Mouse (Mus musculus) embryonic facial prominence, embryonic 13.5 days (tissue): Measurements from ENCODE around the gene Marc2. TPM values are rescaled to one million over a fixed set of nuclear protein-coding genes. Genes with fewer than 3 reads are reported as not detected.

Source experiments
- ATAC-seq: fragments of 200-750 bp; cut with Nextera tagmentation; 2 replicates; pipeline ENCODE4 v1.8.0; 2017; ENCODE audit warnings: low read depth; ENCODE audit not compliant: insufficient number of reproducible peaks, insufficient read depth, low FRiP score, low TSS enrichment
- H3K27ac ChIP-seq: fragments of 300-500 bp; sonication (generic); 2 replicates; pipeline ENCODE4 v1.5.1; 2015; ENCODE audit warnings: moderate library complexity, mild to moderate bottlenecking, inconsistent platforms
- H3K27me3 ChIP-seq: fragments of 300-500 bp; sonication (generic); 2 replicates; pipeline ENCODE4 v1.6.1; 2015; ENCODE audit warnings: mild to moderate bottlenecking, inconsistent platforms
- H3K36me3 ChIP-seq: fragments of 300-500 bp; sonication (generic); 2 replicates; pipeline ENCODE4 v1.6.1; 2015; ENCODE audit warnings: mild to moderate bottlenecking, inconsistent platforms
- H3K4me1 ChIP-seq: fragments of 300-500 bp; sonication (generic); 2 replicates; pipeline ENCODE4 v1.6.1; 2015; ENCODE audit warnings: inconsistent platforms
- H3K4me2 ChIP-seq: fragments of 300-500 bp; sonication (generic); 2 replicates; pipeline ENCODE4 v1.6.1; 2015; ENCODE audit warnings: moderate library complexity, mild to moderate bottlenecking, inconsistent platforms
- H3K4me3 ChIP-seq: fragments of 300-500 bp; sonication (generic); 2 replicates; pipeline ENCODE4 v1.5.1; 2015; ENCODE audit warnings: mild to moderate bottlenecking, inconsistent platforms
- H3K9ac ChIP-seq: fragments of 300-500 bp; sonication (generic); 2 replicates; pipeline ENCODE4 v1.6.1; 2015; ENCODE audit warnings: mild to moderate bottlenecking, inconsistent platforms
- H3K9me3 ChIP-seq: fragments of 300-500 bp; sonication (generic); 2 replicates; pipeline ENCODE4 v1.6.1; 2016; ENCODE audit warnings: inconsistent platforms
- WGBS: fragments of 180-500 bp; shearing (Covaris S2); methylation state at CpG from one replicate; pipeline ENCODE4 v1.1.7; 2015; ENCODE audit warnings: mixed read lengths; 5-methylcytosine and 5-hydroxymethylcytosine counted together
- polyA plus RNA-seq: library from polyadenylated mRNA; unstranded; fragments of >200 nt; fragmentation: Nextera tagmentation; extraction: Ambion mirVana; gene quantifications from 2 replicates; pipeline ENCODE4 v1.2.1, GENCODE M21; 2015

The Marc2 gene
- polyA plus RNA-seq, 1 experiment from 2014 or later: 164 TPM

DNA sequence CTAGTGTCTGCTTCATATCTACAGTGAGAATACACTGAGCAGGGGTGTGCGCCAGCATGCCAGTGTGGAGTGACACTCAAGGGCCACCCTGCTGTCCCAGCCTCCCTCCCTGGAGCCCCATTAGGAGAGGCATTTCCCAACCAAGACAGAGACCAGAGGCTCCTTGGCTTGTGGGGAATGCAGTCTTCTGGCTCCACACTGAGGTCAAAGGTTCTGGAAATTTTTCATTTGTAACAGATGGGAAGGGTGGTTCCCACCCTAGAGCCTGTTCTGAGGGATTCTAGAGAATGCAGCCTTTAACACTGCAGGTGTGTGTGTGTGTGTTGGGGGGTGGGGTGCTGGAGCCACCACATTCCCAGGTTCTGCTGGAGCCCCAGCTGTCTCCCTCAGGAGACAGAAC, 25.3 kb upstream of the Marc2 start:
- H3K9ac ChIP-seq: no peak overlapping the region
- 67% methylated on average over 1 of the region's 1 CpGs for WGBS
- ATAC-seq: no peak
- H3K4me2 ChIP-seq: no peak overlapping the region
- H3K4me1 ChIP-seq: peaks cover 28% of the 10 kb centered on the region
- H3K36me3 ChIP-seq: no peaks in the 10 kb centered on the region
- H3K4me3 ChIP-seq: no peak overlapping the region
- no peaks in the 10 kb centered on the region for H3K9me3 ChIP-seq
- no peak overlapping the region for H3K27ac ChIP-seq
- peaks cover 3% of the 10 kb centered on the region; the same call in 1 of the 2 replicates for H3K27me3 ChIP-seq

DNA sequence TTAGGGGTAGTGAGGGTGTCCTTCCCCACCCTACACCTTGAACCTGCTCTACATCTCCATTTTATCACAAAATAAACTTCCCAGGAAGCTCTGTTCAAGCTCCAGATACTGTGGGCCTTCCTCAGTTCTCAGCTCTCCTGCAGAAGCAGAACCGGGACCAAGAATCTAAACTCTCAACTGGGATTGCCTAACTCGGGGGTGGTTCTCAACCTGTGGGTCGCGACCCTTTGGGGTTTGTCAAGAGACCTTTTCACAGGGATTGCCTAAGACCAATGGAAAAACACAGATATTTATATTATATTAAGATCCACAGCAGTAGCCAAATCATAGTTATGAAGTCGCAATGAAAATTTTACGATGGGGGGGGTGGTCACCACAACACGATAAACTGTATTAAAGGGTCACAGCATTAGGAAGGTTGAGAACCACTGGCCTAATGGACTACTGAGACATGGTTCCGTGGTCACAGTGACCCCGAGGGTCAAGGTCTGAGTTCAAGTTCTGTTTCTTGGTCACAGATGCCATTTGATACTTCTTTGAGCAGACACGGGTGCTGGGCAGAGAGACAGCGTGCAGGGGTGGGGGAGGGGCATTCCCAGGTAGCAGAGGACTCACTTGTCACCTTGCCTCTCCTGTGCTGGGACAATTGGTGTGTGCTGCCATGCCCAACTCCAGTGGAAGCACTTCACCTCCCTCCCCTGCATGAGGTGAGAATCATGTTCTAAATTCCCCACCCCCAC, 24.6 kb upstream of the Marc2 start:
- Histone ChIP-seq H3K27me3 (peaks cover 3% of the 10 kb centered on the region; the same call in 1 of the 2 replicates), H3K36me3 (no peaks in the 10 kb centered on the region), H3K4me2 (no peak overlapping the region), H3K4me3 (no peak overlapping the region), H3K4me1 (peaks cover 28% of the 10 kb centered on the region), H3K9me3 (no peaks in the 10 kb centered on the region), H3K9ac (no peak overlapping the region), H3K27ac (no peak overlapping the region)
- 73% methylated on average over 11 of the region's 11 CpGs for WGBS
- no peak for ATAC-seq

GRCm38 (mm10) chr1:184869939-184870565, 23.8 kb upstream of the Marc2 start:
- Histone ChIP-seq H3K4me1 (peaks cover 28% of the 10 kb centered on the region), H3K27ac (peak overlapping the region; percentile 55; the same call in 1 of the 2 replicates), H3K9ac (no peak overlapping the region), H3K36me3 (no peaks in the 10 kb centered on the region), H3K4me2 (no peak overlapping the region), H3K27me3 (no peaks in the 10 kb centered on the region), H3K9me3 (no peaks in the 10 kb centered on the region), H3K4me3 (no peak overlapping the region)
- ATAC-seq: no peak
- 63% methylated on average over 4 of the region's 4 CpGs for WGBS

DNA sequence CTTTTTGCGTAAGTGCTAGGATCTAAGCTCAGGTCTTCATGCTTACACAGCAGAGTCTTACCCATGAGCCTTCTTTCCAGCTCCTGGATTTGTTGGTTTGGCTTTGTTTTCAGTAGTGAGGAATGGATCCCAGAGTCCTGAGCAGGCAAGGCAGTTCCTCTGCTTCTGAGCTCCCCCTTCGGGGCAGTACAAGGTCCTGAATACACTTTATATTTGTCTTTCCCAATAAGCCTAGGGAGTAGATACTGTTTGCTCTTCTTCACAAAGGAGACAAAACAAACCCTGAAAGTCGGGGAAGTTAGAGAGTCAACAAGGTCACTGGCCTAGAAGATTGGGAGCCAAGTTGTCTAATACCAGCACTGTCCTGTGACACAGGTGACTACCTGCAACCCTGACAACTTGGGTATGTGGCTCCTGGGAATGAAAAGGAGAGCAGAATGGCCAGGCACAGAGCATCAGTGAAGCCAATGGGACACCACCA, 21.4 kb upstream of the Marc2 start:
- Histone ChIP-seq H3K4me1 (peaks cover 28% of the 10 kb centered on the region), H3K27ac (peak overlapping the region; percentile 28; the same call in 1 of the 2 replicates), H3K9ac (no peak overlapping the region), H3K36me3 (no peaks in the 10 kb centered on the region), H3K27me3 (no peaks in the 10 kb centered on the region), H3K9me3 (no peaks in the 10 kb centered on the region), H3K4me3 (no peak overlapping the region), H3K4me2 (no peak overlapping the region)
- 73% methylated on average over 3 of the region's 3 CpGs for WGBS
- no peak for ATAC-seq

- no peak for ATAC-seq
- peaks cover 12% of the 10 kb centered on the region for H3K4me1 ChIP-seq
- H3K4me3 ChIP-seq: no peak overlapping the region
- H3K36me3 ChIP-seq: no peaks in the 10 kb centered on the region
- WGBS: 33% methylated on average over 7 of the region's 7 CpGs
- no peaks in the 10 kb centered on the region for H3K9me3 ChIP-seq
- no peak overlapping the region for H3K9ac ChIP-seq
- H3K27ac ChIP-seq: no peak overlapping the region
- H3K4me2 ChIP-seq: no peak overlapping the region
- no peaks in the 10 kb centered on the region for H3K27me3 ChIP-seq
Measured at GRCm38 (mm10) chr1:184864381-184864801, 18.1 kb upstream of the Marc2 start.

GRCm38 (mm10) chr1:184862636-184863035, 16.4 kb upstream of the Marc2 start:
- no peaks in the 10 kb centered on the region for H3K27me3 ChIP-seq
- no peak overlapping the region for H3K4me2 ChIP-seq
- H3K4me1 ChIP-seq: peaks cover 6% of the 10 kb centered on the region
- WGBS: 78% methylated on average over 6 of the region's 6 CpGs
- no peak for ATAC-seq
- H3K9ac ChIP-seq: no peak overlapping the region
- H3K36me3 ChIP-seq: no peaks in the 10 kb centered on the region
- H3K27ac ChIP-seq: no peak overlapping the region
- no peak overlapping the region for H3K4me3 ChIP-seq
- H3K9me3 ChIP-seq: no peaks in the 10 kb centered on the region

DNA sequence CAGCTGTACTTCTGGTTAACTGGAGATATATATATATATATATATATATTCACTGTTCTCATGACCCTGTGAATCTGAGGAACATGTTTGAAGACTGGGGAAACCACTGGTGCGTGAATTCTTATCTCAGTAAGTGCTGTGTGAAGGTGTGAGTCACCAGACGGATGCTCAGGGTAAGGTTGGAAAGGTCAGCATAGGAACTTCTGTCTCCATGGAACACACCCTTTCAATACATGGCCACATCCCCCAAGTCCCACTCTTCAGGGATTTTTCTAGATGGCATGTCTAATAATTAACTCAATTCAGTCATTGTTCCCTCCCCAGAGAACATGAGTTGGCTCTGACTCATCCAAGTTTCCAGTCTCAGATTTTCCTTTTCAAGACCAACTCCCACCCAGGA, 15.3 kb upstream of the Marc2 start:
- no peaks in the 10 kb centered on the region for H3K9me3 ChIP-seq
- H3K27me3 ChIP-seq: no peaks in the 10 kb centered on the region
- WGBS: 81% methylated on average over 2 of the region's 2 CpGs
- ATAC-seq: no peak
- H3K36me3 ChIP-seq: no peaks in the 10 kb centered on the region
- H3K9ac ChIP-seq: no peak overlapping the region
- no peaks in the 10 kb centered on the region for H3K4me1 ChIP-seq
- no peak overlapping the region for H3K27ac ChIP-seq
- no peak overlapping the region for H3K4me2 ChIP-seq
- H3K4me3 ChIP-seq: no peak overlapping the region

- H3K9me3 ChIP-seq: no peaks in the 10 kb centered on the region
- H3K36me3 ChIP-seq: no peaks in the 10 kb centered on the region
- no peaks in the 10 kb centered on the region for H3K27me3 ChIP-seq
- H3K4me1 ChIP-seq: no peaks in the 10 kb centered on the region
- ATAC-seq: no peak
- no peak overlapping the region for H3K4me2 ChIP-seq
- H3K4me3 ChIP-seq: no peak overlapping the region
- no peak overlapping the region for H3K9ac ChIP-seq
- 54% methylated on average over 3 of the region's 3 CpGs for WGBS
- no peak overlapping the region for H3K27ac ChIP-seq
Measured at GRCm38 (mm10) chr1:184860276-184860675, 14.0 kb upstream of the Marc2 start.

GRCm38 (mm10) chr1:184858253-184858652, 12.0 kb upstream of the Marc2 start:
- Histone ChIP-seq H3K4me1 (0 out of 2 replicates have a peak, but pooled peaks cover 5% of the 10 kb centered on the region), H3K4me2 (no peak overlapping the region), H3K36me3 (no peaks in the 10 kb centered on the region), H3K27ac (no peak overlapping the region), H3K27me3 (no peaks in the 10 kb centered on the region), H3K4me3 (no peak overlapping the region), H3K9ac (no peak overlapping the region), H3K9me3 (no peaks in the 10 kb centered on the region)
- 81% methylated on average over 1 of the region's 1 CpGs for WGBS
- ATAC-seq: no peak

DNA sequence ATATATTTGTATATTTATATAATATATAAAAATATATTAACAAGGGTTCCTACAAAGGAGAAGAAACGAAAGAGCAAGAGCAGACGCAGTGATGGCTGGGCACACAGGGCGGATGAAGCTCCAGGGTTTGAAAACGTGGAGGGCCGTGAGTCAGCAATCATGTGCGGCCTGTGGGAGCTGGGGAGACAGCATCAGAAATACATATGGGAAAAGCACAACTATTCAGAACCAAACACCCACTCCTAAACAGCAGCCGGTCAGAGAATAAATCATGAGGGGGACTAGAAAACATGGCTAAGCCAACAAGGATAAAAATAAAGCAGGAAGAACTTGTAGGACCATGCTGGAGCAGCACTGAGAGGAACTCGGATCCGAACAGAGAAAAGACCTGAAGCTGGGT, 11.0 kb upstream of the Marc2 start:
- Histone ChIP-seq H3K27me3 (no peaks in the 10 kb centered on the region), H3K9ac (no peak overlapping the region), H3K4me2 (no peak overlapping the region), H3K9me3 (no peaks in the 10 kb centered on the region), H3K4me1 (peaks cover 9% of the 10 kb centered on the region), H3K4me3 (no peak overlapping the region), H3K27ac (no peak overlapping the region), H3K36me3 (no peaks in the 10 kb centered on the region)
- ATAC-seq: no peak
- 86% methylated on average over 9 of the region's 9 CpGs for WGBS

DNA sequence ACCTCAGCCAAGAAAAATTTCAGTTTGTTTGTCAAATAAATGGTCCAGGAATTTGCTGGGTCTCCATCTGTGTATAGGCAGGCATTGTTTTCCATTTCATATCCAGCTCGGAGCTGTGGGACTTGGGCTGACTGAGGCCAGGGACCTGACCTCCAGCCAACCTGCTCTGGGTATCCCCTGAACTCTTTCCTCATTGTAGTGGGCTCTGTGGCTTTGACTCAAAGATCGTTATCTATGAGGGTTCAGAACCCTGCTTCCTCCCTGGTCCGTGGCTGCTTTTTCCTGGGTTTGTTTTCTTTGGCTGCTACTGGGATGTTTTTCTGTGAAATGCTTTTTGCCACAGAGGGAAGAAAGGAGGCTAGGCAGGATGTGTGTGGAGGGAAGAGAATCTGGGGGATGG, 7.7 kb upstream of the Marc2 start:
- 53% methylated on average over 3 of the region's 3 CpGs for WGBS
- no peak overlapping the region for H3K27ac ChIP-seq
- no peak overlapping the region for H3K4me3 ChIP-seq
- peaks cover 24% of the 10 kb centered on the region for H3K27me3 ChIP-seq
- H3K9me3 ChIP-seq: no peaks in the 10 kb centered on the region
- H3K36me3 ChIP-seq: no peaks in the 10 kb centered on the region
- ATAC-seq: no peak
- H3K9ac ChIP-seq: no peak overlapping the region
- H3K4me1 ChIP-seq: peaks cover 13% of the 10 kb centered on the region
- H3K4me2 ChIP-seq: no peak overlapping the region

GRCm38 (mm10) chr1:184853339-184853738, 7.1 kb upstream of the Marc2 start:
- peak overlapping the region; percentile 47 for H3K4me2 ChIP-seq
- H3K27ac ChIP-seq: no peak overlapping the region

More at GRCm38 (mm10) chr1:184853339-184853738, 7.1 kb upstream of the Marc2 start:
- H3K4me3 ChIP-seq: 0 out of 2 replicates have a peak overlapping the region, but pooled peaks have one; percentile 9
- 23% methylated on average over 5 of the region's 5 CpGs for WGBS
- H3K4me1 ChIP-seq: peaks cover 13% of the 10 kb centered on the region
- H3K9me3 ChIP-seq: no peaks in the 10 kb centered on the region
- H3K9ac ChIP-seq: 0 out of 2 replicates have a peak overlapping the region, but pooled peaks have one; percentile 54
- peaks cover 30% of the 10 kb centered on the region for H3K27me3 ChIP-seq
- no peaks in the 10 kb centered on the region for H3K36me3 ChIP-seq
- no peak for ATAC-seq
